Mouse (Mus musculus): Measurements from ENCODE around the gene Arntl. TPM values are rescaled to one million over a fixed set of nuclear protein-coding genes. Genes with fewer than 3 reads are reported as not detected.

Arntl gene
- 10 to 100 TPM in 1 of 2 experiments, 1 to 10 TPM in 1; 8.9 to 32.5 TPM for total RNA-seq (2021)
- long read RNA-seq, experiment 1, transcript Arntl-201 (20 exons, 2,908 nt): major isoform, 15 of 32 reads
- long read RNA-seq, experiment 1, partial matches to known transcripts: 3 of 32 reads
- long read RNA-seq, experiment 1, other reads (novel, unspliced or antisense): 14 of 32 reads
- long read RNA-seq, experiment 2, partial matches to known transcripts: 2 of 6 reads
- long read RNA-seq, experiment 2, other reads (novel, unspliced or antisense): 2 of 6 reads

GRCm38 (mm10) chr7:113206644-113207470, at the start of gene Arntl:
TSS of gene Arntl (plus strand) at chr7:113207465.
- peak; percentile 96 to 97 for DNase-seq

- DNase-seq: no peak
These were observed 46.1 kb upstream of the Arntl start for GRCm38 (mm10) chr7:113161077-113161698.

- DNase-seq: peak in 1 of 2 experiments; percentile 30
These were observed 42.5 kb upstream of the Arntl start for GRCm38 (mm10) chr7:113164719-113165118.

GRCm38 (mm10) chr7:113167092-113167491, 40.2 kb upstream of the Arntl start:
- peak; percentile 30 to 59 for DNase-seq

GRCm38 (mm10) chr7:113168609-113169008, 38.7 kb upstream of the Arntl start:
- DNase-seq: no peak

GRCm38 (mm10) chr7:113172425-113172824, 34.8 kb upstream of the Arntl start:
- peak; percentile 64 to 69 for DNase-seq

GRCm38 (mm10) chr7:113175481-113175880, 31.8 kb upstream of the Arntl start:
- DNase-seq: peak; percentile 31

- no peak for DNase-seq
These were observed 29.2 kb upstream of the Arntl start for GRCm38 (mm10) chr7:113178073-113178472.

GRCm38 (mm10) chr7:113183787-113184186, 23.5 kb upstream of the Arntl start:
- peak in 1 of 2 experiments; percentile 24 for DNase-seq

GRCm38 (mm10) chr7:113185056-113185455, 22.2 kb upstream of the Arntl start:
- DNase-seq: no peak

- peak; percentile 53 to 54 for DNase-seq
These were observed 21.0 kb upstream of the Arntl start for GRCm38 (mm10) chr7:113186041-113186800.

- DNase-seq: no peak
These were observed 19.2 kb upstream of the Arntl start for GRCm38 (mm10) chr7:113188091-113188490.

GRCm38 (mm10) chr7:113188566-113188965, 18.7 kb upstream of the Arntl start:
- no peak for DNase-seq

- no peak for DNase-seq
These were observed 15.5 kb upstream of the Arntl start for GRCm38 (mm10) chr7:113191787-113192186.

GRCm38 (mm10) chr7:113192714-113193365, 14.4 kb upstream of the Arntl start:
- DNase-seq: no peak

GRCm38 (mm10) chr7:113193872-113194271, 13.4 kb upstream of the Arntl start:
- no peak for DNase-seq

GRCm38 (mm10) chr7:113195271-113195670, 12.0 kb upstream of the Arntl start:
- DNase-seq: no peak

GRCm38 (mm10) chr7:113196171-113196570, 11.1 kb upstream of the Arntl start:
- no peak for DNase-seq

GRCm38 (mm10) chr7:113197161-113197775, 10.0 kb upstream of the Arntl start:
- DNase-seq: no peak

GRCm38 (mm10) chr7:113201584-113201983, 5.7 kb upstream of the Arntl start:
- peak in 1 of 2 experiments; percentile 34 for DNase-seq

Measured in adrenal gland, postnatal 36 days (tissue).